Mouse (Mus musculus) C2C12 (cell line): Measurements from ENCODE around the gene Enho.

Experiments used
- CTCF ChIP-seq: IDR thresholded peaks from one replicate; pipeline ENCODE4 v1.5.1; 2011; ENCODE audit not compliant: control insufficient read depth, insufficient read depth, insufficient read length
- MYOD1 ChIP-seq: IDR thresholded peaks from one replicate; pipeline ENCODE4 v1.6.1; 2011; ENCODE audit warnings: low read depth; ENCODE audit not compliant: control insufficient read depth, insufficient read length

GRCm38 (mm10) chr4:41635224-41635623, 4.9 kb downstream of the Enho start:
- TF ChIP-seq MYOD1 = no peak
- TF ChIP-seq CTCF = no peak
